Mouse (Mus musculus): ENCODE data around the gene Ptrh1. TPM values are rescaled to one million over a fixed set of nuclear protein-coding genes. Genes with fewer than 3 reads are reported as not detected.
A peak's percentile ranks its signal among the peaks of the same experiment; 100 is the strongest.

Gene Ptrh1
- polyA plus RNA-seq, 1 experiment from 2014 or later: 6.6 TPM

DNA sequence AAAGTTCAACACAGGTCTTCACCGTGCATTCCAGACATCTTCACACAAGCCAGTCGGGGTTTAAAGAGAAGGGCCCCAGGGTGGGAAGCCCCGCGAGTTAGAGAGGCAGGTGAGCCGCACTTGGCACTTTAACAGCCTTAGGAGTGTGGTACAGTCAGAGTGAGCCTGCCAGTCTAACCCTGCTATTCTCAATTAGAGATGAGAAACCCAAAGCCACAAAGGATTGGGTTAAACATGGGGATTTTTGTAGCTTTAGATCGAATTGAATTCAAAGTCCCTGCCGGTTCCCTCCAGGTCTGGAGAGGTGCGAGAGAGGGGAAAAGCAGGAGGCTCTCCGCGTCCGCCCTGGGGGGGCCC lies 34.7 kb upstream of the Ptrh1 start, which contains the start of gene 6330409D20Rik:
Gene 6330409D20Rik (minus strand): TSS at position 101 of the 357 bp plus-strand sequence.
- Histone ChIP-seq H3K27me3 (peaks cover 38% of the 10 kb centered on the region), H3K4me2 (peak within 1 kb of the TSS; percentile 95), H3K9ac (peak within 1 kb of the TSS; percentile 33; the same call in 1 of the 2 replicates), H3K27ac (no peak within 1 kb of the TSS), H3K4me3 (peak within 1 kb of the TSS; percentile 49), H3K36me3 (peaks cover 10% of the 10 kb centered on the region), H3K4me1 (peaks cover 17% of the 10 kb centered on the region), H3K9me3 (no peaks in the 10 kb centered on the region)
- ATAC-seq (ENCODE audit: insufficient number of reproducible peaks, low FRiP score, low TSS enrichment, low read depth): no peak
- 7% methylated on average over 11 of the region's 11 CpGs for WGBS

DNA sequence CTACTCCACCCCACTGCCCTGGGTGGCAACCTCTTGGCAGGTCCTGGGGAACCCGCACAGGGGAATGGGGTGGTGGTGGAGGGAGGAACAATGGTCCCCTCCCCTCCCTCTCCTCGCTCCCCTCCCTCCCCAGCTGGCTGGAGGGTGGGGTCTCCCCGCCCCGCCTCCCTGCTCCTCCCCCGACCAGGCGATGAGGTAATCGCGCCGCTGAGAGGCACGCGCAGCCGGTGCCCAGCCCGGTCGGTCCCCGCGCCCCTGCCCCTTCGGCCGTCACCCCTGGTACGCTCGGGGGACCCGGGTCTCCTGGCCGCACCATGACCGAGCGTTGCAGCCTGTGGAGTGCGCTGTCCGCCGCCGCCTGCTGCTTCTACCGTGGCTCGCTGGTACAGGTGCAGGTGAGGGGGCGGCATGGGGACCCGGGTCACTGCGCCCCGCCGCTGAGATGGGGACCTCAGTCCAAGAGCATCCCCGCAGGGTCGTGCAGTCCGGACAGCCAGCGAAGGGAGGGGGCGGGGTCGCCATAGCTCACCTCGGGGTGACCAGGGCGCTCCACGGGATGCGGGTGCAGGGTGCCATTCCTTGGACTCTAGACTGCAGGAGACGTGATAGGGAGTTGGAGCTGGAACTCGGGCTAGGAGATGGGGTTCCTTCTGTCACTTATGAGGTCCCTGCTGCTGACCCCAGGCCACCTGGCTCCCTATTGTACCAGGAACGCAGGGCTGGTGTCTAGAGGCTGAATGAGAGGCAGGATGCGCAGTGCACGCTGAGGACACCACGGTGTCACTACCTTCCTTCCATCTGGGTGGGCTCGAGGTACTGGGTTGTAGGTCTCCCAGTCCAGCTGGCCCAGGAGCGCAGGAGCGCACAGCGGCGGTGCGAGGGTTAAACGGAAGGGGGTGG lies 34.1 kb upstream of the Ptrh1 start:
- Histone ChIP-seq H3K27me3 (peaks cover 40% of the 10 kb centered on the region), H3K27ac (no peak overlapping the region), H3K4me1 (peaks cover 17% of the 10 kb centered on the region), H3K4me3 (peak overlapping the region; percentile 49), H3K9ac (peak overlapping the region; percentile 33; the same call in 1 of the 2 replicates), H3K36me3 (peaks cover 15% of the 10 kb centered on the region), H3K4me2 (peak overlapping the region; percentile 95), H3K9me3 (no peaks in the 10 kb centered on the region)
- ATAC-seq (ENCODE audit: insufficient number of reproducible peaks, low FRiP score, low TSS enrichment, low read depth): no peak
- 7% methylated on average over 55 of the region's 58 CpGs for WGBS

DNA sequence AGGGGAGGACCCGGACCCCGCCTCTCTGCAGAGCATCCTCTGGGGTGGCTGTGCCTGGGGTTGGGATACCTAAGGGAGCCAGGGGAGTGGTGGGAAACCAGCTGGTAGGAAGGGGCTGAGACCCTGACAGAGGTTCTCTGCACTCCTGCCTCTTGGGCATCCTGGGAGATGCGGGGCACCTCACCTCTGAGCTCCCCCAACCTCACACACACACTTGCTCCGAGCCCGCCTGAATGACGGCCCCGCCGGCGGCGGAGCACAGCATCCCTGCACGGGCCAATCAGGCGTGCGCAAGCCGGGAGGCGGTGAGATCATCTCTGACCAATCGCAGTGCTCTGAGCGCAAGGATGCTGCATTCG lies 33.4 kb upstream of the Ptrh1 start:
- Histone ChIP-seq H3K4me3 (peak overlapping the region; percentile 49), H3K27me3 (peaks cover 40% of the 10 kb centered on the region), H3K27ac (no peak overlapping the region), H3K4me2 (peak overlapping the region; percentile 95), H3K9ac (no peak overlapping the region), H3K9me3 (no peaks in the 10 kb centered on the region), H3K36me3 (peaks cover 18% of the 10 kb centered on the region), H3K4me1 (peaks cover 17% of the 10 kb centered on the region)
- no peak for ATAC-seq (ENCODE audit: insufficient number of reproducible peaks, low FRiP score, low TSS enrichment, low read depth)
- 7% methylated on average over 18 of the region's 18 CpGs for WGBS

DNA sequence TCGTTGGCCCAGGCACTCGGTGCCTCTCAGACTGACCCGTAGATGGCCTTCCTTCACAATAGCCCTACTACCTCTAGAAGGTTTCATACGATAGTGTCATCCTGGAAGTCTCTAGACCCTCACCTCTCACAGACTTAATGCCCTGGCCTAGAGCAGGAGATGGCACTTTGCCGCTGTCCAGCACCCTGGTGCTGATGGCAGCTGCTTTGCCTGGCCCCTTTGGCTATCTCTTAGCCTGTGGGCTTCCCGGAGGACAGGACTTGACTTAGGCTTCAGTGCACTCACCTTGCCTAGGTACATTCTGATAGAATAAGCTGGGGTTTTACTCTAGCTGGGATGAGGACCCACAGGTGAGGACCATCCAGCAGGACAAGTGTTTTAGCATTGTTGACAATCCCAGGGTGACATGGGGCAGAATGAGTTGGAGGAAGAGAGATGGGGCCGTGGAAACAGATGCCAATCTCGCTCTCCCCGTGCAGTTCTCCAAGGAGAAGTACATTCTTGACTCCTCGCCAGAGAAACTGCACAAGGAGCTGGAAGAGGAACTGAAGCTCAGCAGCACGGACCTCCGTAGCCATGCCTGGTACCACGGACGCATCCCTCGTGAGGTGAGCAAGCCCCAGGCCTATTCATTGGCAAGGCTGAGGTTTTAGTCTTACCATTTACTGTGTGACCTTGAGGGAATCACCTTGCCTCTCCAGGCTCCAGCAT lies 31.2 kb upstream of the Ptrh1 start:
- Histone ChIP-seq H3K4me1 (peaks cover 17% of the 10 kb centered on the region), H3K27ac (no peak overlapping the region), H3K9ac (no peak overlapping the region), H3K4me2 (no peak overlapping the region), H3K36me3 (peaks cover 23% of the 10 kb centered on the region), H3K4me3 (no peak overlapping the region), H3K27me3 (peaks cover 40% of the 10 kb centered on the region), H3K9me3 (no peaks in the 10 kb centered on the region)
- ATAC-seq (ENCODE audit: insufficient number of reproducible peaks, low FRiP score, low TSS enrichment, low read depth): no peak
- 68% methylated on average over 15 of the region's 15 CpGs for WGBS

DNA sequence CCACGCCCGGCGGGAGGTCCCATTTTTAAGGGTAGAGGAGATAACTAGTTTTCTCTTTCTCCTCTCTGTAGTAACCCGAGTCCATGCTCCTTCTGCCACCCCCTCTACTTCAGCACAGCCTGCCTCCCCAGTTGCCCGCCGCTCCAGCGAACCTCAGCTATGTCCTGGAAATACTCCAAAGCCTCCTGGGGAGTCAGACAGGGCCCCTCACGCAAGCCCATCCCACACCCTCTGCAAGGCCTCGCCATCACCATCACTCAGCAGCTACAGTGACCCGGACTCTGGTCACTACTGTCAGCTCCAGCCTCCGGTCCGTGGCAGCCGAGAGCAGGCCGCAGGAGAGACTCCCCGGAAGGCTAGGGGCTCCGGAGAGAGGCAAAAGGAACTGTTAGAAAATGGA lies 26.5 kb upstream of the Ptrh1 start:
- peaks cover 40% of the 10 kb centered on the region for H3K36me3 ChIP-seq
- no peak overlapping the region for H3K4me2 ChIP-seq
- 88% methylated on average over 16 of the region's 16 CpGs for WGBS

DNA sequence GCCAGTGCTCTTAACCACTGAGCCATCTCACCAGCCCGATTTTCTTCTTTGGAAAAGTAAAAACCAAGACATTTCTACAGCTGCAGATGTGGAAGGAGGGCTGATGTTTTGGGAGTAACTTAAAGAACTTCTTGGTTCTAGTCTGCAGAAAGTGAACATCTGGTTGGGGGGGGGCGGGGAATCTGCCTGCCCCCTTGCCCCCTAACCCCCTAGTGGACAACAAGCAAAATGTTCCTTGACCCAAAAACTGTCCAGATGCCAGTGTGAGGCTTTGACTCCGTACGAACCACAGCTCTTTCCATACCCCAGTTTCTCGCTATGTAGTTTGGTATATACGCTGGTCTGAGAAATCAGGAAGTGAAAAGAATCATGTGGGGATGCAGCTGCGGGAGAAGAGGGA lies 25.4 kb upstream of the Ptrh1 start:
- Histone ChIP-seq H3K36me3 (peaks cover 44% of the 10 kb centered on the region), H3K9me3 (no peaks in the 10 kb centered on the region), H3K27ac (no peak overlapping the region), H3K9ac (no peak overlapping the region), H3K4me1 (peaks cover 12% of the 10 kb centered on the region; the same call in 1 of the 2 replicates), H3K4me3 (no peak overlapping the region), H3K4me2 (no peak overlapping the region), H3K27me3 (0 out of 2 replicates have a peak, but pooled peaks cover 3% of the 10 kb centered on the region)
- no peak for ATAC-seq (ENCODE audit: insufficient number of reproducible peaks, low FRiP score, low TSS enrichment, low read depth)
- 77% methylated on average over 7 of the region's 7 CpGs for WGBS

More for the DNA sequence above, 26.5 kb upstream of the Ptrh1 start:
- no peak overlapping the region for H3K4me3 ChIP-seq
- no peak overlapping the region for H3K27ac ChIP-seq
- H3K9ac ChIP-seq: no peak overlapping the region
- H3K27me3 ChIP-seq: 0 out of 2 replicates have a peak, but pooled peaks cover 3% of the 10 kb centered on the region
- ATAC-seq (ENCODE audit: insufficient number of reproducible peaks, low FRiP score, low TSS enrichment, low read depth): no peak
- H3K4me1 ChIP-seq: peaks cover 12% of the 10 kb centered on the region; the same call in 1 of the 2 replicates
- H3K9me3 ChIP-seq: no peaks in the 10 kb centered on the region

DNA sequence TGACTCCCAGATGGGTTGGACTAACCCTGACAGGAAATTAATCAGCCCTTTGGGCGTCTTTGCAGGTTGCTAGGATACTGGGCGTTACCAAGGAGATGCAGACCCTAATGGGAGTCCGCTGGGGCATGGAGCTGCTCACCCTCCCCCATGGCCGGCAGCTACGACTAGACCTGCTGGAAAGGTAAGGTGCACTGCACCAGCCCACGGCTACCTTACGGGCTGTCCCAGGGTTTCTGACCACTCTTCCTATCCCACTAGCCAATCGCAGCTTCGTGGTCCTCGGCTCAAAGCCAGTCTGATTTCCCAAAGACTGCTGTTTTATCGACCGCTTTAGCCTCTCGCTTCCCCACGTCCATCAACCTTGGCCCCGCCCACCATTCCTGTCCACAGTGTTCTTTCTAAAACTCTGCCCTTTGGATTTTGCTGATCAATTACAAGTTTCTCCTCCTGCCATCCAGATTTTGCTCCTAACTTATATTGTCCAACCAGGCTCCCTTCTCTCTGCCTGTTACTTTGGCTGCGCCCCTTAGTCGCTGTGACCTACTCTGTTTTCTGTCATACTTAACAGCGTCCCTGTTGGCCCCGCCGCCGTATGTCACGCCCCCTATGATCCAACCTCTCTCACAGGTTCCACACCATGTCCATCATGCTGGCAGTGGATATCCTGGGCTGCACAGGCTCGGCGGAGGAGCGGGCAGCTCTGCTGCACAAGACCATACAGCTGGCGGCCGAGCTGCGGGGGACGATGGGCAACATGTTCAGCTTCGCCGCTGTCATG lies 24.5 kb upstream of the Ptrh1 start:
- Histone ChIP-seq H3K9me3 (no peaks in the 10 kb centered on the region), H3K4me1 (peaks cover 12% of the 10 kb centered on the region; the same call in 1 of the 2 replicates), H3K36me3 (peaks cover 38% of the 10 kb centered on the region), H3K27me3 (0 out of 2 replicates have a peak, but pooled peaks cover under 1% of the 10 kb centered on the region), H3K27ac (no peak overlapping the region), H3K4me2 (peak overlapping the region; percentile 58), H3K4me3 (peak overlapping the region; percentile 35), H3K9ac (no peak overlapping the region)
- 11% methylated on average over 31 of the region's 31 CpGs for WGBS
- ATAC-seq (ENCODE audit: insufficient number of reproducible peaks, low FRiP score, low TSS enrichment, low read depth): peak; percentile 62; the same call in 1 of the 2 replicates

DNA sequence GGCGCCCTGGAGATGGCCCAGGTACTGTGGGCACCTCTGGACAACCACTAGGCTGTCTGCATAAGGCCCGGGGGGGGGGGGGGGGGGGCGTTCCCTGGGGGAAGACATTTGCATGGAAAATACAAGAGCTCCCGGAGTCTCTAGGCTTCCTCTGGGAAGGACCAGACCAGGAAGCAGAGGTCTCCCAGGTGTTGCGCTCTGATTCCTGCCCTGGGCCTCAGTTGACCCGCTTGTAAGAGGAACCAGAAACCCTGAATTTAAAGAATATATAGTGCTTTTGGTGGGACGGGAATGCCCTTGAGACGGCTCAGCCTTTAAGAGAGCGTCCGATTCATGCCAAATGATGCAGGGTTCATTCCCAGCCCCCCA lies 23.9 kb upstream of the Ptrh1 start:
- Histone ChIP-seq H3K36me3 (peaks cover 34% of the 10 kb centered on the region), H3K4me2 (peak overlapping the region; percentile 58), H3K9ac (no peak overlapping the region), H3K4me1 (peaks cover 12% of the 10 kb centered on the region; the same call in 1 of the 2 replicates), H3K27ac (no peak overlapping the region), H3K27me3 (no peaks in the 10 kb centered on the region), H3K9me3 (no peaks in the 10 kb centered on the region), H3K4me3 (peak overlapping the region; percentile 35)
- 26% methylated on average over 8 of the region's 10 CpGs for WGBS
- ATAC-seq (ENCODE audit: insufficient number of reproducible peaks, low FRiP score, low TSS enrichment, low read depth): no peak

DNA sequence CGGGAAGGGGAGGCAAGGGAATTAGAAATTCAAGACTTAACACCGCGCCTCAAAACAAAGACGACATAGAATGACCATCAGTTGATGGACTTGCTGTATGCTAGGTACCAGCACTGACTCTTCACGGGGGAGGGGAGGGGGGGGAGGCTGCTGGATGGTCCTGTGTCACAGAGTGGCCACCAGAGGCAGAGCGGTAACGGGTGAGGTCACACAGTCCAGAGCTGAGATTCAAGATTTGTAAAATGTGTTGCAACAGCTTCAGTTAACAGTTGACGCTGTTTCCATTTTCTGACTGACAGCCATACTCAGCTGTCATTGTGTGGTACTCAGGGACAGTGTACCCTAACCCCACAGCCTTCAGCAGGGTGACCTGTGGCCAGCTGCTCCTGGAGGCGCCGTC lies 23.4 kb upstream of the Ptrh1 start:
- Histone ChIP-seq H3K4me1 (peaks cover 12% of the 10 kb centered on the region; the same call in 1 of the 2 replicates), H3K27me3 (no peaks in the 10 kb centered on the region), H3K36me3 (peaks cover 31% of the 10 kb centered on the region), H3K9me3 (no peaks in the 10 kb centered on the region), H3K4me2 (no peak overlapping the region), H3K27ac (no peak overlapping the region), H3K9ac (no peak overlapping the region), H3K4me3 (no peak overlapping the region)
- 69% methylated on average over 10 of the region's 10 CpGs for WGBS
- no peak for ATAC-seq (ENCODE audit: insufficient number of reproducible peaks, low FRiP score, low TSS enrichment, low read depth)

DNA sequence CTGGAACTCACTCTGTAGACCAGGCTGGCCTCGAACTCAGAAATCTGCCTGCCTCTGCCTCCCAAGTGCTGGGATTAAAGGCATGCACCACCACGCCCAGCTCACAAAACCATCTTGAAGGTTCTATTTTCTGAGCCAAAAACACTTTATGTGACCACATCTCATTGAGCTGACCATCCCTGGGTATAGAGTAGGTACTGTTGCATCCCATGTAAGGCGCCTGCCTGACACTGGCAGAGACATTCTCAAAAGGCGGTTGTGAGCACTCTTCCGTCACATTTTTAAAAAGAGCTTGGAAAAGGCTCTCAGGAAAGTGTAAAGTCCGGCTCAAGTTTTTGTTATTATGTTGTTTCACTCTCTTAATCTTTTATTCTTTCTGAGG lies 18.9 kb upstream of the Ptrh1 start:
- Histone ChIP-seq H3K4me1 (peaks cover 14% of the 10 kb centered on the region), H3K9ac (no peak overlapping the region), H3K27me3 (no peaks in the 10 kb centered on the region), H3K4me3 (peak overlapping the region; percentile 77; the same call in 1 of the 2 replicates), H3K4me2 (no peak overlapping the region), H3K36me3 (peaks cover 41% of the 10 kb centered on the region), H3K27ac (no peak overlapping the region), H3K9me3 (no peaks in the 10 kb centered on the region)
- WGBS: 36% methylated on average over 6 of the region's 6 CpGs
- ATAC-seq (ENCODE audit: insufficient number of reproducible peaks, low FRiP score, low TSS enrichment, low read depth): no peak

DNA sequence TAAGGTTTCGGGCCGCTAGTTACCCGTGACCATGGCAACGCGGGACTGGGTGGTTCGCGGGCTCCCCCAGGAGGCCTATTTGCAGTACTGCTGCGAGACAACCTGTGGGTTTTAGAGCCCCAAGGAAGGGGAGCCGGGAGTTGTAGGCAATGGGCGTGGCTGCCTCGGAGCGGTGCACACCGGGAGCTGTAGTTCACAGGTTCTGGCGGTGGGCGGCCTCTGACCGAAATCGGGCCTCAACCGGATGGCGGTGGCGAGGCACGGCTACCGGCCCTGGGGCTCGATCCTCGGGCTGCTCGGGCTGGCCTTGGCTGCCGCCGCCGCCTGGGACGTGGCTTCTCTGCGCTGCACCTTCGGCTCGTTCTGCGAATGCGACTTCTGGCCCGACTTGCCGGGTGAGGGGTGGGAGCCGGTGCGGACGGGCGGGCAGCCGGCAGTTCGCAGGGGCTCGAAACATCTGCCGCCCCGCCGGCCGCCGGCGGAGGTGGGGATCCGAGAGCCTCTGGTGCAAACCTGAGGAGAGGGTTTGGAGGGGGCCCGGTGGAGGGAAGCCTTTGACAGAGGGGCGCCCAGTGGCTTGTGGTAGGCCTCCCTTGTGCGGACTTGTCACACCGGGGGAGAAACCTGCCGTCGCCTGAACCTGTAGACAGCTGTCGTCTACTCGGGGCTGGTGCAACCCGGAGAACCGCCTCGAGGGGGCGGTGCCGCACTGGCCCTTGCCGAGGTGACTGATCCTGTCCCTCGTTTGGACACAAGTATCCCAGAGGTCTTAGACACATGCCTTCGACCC lies 18.3 kb upstream of the Ptrh1 start, which contains the start of gene Tor2a:
Gene Tor2a (plus strand): TSS at position 179 of the 790 bp plus-strand sequence.
- H3K4me1 ChIP-seq: peaks cover 12% of the 10 kb centered on the region
- H3K27me3 ChIP-seq: no peaks in the 10 kb centered on the region
- peak within 1 kb of the TSS; percentile 77 for H3K4me3 ChIP-seq
- ATAC-seq (ENCODE audit: insufficient number of reproducible peaks, low FRiP score, low TSS enrichment, low read depth): peak; percentile 90
- peak within 1 kb of the TSS; percentile 50 for H3K4me2 ChIP-seq
- under 1% methylated on average over 65 of the region's 66 CpGs for WGBS
- H3K27ac ChIP-seq: peak within 1 kb of the TSS; percentile 95
- peaks cover 46% of the 10 kb centered on the region for H3K36me3 ChIP-seq
- H3K9ac ChIP-seq: peak within 1 kb of the TSS; percentile 86
- no peaks in the 10 kb centered on the region for H3K9me3 ChIP-seq

Data from limb, embryonic 15.5 days (tissue).